Mouse (Mus musculus) ES-CJ7 (cell line): ENCODE results near the gene Dctpp1.
A peak's percentile ranks its signal among the peaks of the same experiment; 100 is the strongest.

Experiments
- DNase-seq: peaks from one replicate; pipeline ENCODE4 v3.0.0; 2011; ENCODE audit warnings: low read depth, low spot score

Gene Dctpp1

DNA sequence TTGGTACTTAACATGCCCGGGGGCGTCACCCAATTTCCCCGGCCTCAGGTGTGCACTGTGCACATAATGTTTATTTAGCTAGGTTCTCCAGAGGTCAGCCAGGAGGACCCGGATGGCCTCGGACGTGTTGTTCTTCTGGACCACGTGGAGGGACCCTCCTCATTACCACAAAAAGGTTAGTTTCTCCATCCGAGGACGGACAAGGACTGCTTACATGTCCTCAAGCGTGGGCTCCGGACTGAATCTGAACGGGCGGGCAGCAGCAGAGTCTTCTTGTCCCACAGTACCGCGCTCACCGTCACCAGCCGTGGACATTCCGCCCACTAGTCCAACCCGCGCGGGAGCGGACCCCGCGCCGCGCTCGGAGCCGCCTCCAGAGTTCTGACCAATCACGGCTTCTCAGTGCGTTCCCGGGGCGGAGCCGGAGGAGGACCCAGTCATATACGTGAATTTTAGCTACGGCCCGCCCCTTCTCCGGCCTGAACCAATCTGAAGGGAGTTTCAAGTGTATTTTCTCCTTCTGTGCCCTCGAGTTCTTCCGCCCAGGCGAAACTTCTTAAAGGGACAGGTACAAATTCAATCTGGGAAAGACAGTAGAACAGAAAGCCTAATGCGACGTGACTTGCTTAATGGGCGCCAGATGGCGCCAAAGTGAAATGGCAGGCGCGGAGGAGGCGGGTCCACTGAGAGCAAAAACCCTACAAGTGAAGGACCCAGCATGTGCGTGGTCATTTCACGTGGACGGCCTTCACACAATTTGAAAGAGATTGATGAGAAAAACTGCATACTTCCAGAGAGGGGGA, at the start of gene Dctpp1:
Gene Dctpp1 (minus strand): TSS at position 401 of the 803 bp plus-strand sequence.
- peak; percentile 99 for DNase-seq

DNA sequence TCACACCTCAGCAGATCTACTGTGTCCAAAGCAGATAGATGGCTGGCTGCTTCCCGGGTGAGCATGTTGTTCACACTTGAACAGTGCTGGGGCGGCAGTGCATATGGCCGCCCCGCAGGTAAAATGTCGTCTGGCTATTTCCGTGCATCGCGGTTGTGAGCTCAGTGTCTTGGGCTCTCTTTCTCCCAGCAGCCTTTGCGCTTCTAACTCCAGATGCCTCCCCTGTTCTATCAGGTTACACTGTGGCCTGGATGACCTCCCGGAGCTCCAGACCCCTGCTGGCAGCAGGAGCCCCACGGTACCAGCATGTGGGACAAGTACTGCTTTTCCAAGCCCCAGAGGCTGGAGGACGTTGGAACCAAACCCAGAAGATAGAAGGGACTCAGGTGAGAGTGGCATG, 49.4 kb upstream of the Dctpp1 start:
- DNase-seq = peak; percentile 67

DNA sequence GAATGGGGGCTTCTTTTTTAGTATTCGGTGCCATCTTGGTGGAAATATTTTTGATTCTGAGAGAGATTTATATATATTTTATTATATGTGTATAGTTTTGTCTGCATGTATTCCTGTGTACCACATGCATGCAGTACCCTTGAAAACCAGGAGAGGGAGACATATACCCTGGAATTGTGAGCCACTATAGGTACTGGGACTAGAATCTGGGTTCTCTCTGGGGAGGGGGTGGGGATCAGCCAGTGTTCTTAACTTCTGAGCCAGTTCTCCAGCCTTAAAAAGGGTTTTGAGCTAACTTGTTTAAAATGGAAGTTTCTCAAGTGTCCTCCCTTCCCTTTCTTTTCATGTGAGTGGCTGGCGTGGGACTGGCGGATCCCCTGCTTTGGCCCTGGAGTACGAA, 48.4 kb upstream of the Dctpp1 start:
- DNase-seq = peak; percentile 76

DNA sequence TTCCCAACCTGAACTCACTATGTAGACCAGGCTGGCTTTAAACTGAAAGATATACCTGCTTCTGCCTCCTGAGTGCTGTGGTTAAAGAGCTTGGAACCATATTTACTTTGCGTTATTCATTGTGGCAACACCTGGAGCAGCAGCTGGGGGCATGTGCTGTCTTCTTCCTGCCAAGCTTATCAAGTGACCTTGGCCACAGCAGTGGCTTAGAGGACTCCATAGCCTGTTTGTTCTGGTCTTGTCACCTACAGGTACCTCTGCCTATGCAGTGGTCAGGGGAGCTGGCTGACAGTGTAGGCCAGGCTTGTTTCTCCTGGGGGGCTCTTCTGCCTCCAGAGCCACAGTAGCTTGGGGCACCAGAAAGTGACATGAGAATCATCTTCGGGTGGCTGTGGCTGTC, 47.9 kb upstream of the Dctpp1 start:
- no peak for DNase-seq

DNA sequence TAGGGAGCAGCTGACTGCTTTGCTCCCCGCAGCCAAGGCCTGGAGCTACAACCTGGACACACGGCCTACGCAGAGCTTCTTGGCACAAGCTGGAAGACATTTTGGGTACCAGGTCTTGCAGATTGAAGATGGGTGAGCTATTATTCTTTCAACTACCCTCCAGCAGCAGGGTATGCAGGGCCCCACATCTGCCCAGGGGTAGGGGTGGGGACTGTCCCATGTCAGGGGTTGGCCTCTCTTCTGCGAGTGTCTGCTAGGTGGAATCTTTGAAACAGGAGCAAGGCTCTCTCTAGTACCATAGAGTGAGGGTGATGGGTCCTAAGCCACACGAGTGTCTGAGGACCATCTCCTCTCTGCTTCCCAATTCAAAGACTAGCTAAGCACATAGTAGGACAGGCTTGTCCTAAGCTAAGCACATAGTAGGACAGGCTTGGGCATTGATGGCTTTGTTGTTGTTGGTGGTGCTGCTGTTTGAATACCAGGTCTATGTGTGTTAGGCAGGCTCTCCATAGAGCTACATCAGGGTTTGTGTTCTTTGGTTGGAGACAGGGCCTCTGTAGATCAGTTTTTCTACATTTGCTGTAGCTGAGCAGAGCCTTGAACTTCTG, 37.2 kb upstream of the Dctpp1 start:
- no peak for DNase-seq

DNA sequence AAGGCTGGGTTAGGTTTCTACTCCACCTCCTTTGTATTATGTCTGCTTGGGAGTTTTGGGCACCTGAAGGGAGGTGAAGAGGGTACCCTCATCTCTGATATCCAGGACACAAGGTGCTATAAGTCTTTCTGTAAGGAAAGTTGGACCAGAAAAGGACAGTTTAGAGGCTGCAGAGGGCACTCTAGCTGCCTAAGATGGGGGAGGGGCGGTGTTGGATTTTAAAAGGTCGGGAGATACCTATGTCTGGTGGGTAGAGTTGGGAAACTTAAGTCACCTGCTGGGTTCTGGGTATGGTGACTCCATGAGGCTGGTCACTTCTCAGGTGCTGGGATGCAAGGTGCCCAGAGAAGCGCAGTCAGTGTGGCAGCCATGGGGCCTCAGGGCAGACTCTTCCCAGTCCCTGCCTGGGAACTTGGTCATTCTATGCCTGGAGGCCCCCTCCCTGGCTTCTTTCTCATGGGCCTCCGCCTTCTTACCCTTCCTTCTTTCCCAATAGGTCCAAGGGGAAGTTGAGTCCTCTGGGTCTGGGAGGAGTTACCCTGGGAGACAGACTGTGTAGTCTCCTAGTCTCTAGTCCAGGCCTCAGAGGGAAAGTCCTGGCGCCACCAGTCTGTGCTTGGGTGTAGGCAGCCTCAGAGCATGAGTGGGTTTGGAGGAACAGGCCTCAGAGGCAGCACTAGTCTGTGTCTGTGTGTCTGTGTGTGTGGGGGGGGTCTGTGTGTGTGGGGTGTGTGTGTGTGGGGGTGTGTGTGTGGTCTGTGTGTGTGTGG, 36.5 kb upstream of the Dctpp1 start:
- DNase-seq = no peak

DNA sequence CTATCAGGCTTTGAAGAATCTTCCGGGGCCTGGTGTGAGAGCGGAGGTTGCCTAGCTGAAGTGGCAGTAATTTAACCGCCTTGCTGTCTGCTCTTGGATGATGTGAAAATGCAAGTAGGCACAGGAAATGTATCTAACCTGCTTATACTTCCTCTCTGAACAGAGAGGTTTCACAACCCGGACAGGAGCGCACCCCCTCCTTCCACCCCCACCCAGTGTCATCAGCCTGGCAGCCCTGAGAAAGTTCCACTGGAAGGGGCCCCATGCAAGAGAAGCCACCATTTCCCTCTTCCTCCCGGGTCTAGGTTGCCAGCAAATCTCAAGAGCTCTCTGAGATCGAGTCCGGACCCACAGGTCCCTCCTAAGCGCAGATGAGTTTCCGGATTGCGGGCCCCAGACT, 35.6 kb upstream of the Dctpp1 start, which contains the start of gene Itgal:
Gene Itgal (plus strand): TSS at position 163 of the 400 bp plus-strand sequence.
- DNase-seq = no peak

DNA sequence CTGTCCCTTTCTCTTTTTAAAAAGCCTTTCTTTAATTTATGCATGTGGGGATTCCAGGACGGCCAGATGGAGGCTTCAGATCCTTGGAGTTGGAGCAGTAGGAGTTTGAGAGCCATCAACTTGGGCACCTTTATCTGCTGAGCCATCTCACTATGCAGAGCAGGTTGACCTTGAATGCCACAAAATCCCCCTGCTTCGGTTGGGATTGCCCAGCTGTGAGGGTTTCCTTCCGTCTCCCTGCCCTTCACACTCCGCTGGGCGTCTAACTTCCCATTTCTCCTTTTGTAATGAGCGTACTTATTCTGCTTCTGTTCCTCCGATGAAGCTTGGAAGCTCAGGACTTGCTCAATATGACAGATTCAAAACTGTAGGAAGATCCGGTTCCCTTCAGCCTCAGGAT, 29.6 kb upstream of the Dctpp1 start:
- DNase-seq = no peak

DNA sequence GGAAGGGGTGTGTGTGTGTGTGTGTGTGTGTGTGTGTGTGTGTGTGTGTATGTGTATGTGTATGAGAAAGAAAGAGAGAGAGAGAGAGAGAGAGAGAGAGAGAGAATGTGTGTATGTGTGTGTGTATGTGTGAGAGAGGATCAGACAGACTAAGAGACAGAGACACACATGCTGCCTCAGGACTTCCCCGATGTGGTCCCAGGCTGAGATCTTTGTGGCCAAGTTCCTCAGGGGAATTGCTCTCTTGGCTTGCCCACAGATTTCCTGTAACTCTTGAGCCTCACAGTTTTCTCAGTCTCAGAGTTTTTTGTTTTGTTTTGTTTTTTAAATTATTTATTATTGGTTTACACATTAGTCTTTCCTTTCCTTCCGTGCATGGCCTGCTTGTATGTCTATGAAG, 28.8 kb upstream of the Dctpp1 start:
- no peak for DNase-seq

DNA sequence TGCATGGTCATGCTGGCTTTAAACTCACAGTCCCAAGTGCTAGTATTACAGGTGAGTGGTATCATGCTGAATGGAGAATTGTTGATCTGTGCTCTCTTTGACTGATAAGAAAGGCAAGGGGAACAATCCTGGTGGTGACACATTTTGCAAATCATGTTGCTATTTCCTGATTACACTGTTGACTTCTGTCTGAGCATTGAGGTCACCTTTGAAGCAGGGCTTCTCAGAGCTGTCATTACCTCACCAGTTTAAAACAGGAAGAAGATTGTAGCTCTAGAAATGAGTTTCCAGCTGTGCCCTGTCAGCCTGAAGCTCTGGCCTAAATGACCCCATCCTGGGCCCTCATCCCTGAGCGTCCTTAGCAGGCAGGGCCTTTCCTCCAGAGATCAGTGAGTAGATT, 27.4 kb upstream of the Dctpp1 start:
- DNase-seq = no peak

DNA sequence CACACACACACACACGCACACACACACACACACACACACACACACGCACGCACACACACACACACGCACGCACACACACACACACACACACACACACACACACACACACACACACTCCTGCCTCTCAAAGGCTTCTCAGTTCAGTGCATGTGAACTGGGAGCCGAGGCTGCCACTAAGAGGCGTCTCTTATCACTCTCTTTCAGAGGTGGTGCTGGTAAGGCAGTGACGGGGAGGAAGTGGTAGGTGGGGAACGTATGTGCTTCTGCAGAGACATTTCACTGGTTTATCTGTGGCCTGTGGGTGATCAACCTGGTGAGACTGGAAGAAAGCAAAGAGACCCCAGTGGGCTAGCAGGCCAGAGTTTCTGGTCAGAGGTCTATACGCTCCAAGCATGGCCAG, 24.6 kb upstream of the Dctpp1 start:
- no peak for DNase-seq

DNA sequence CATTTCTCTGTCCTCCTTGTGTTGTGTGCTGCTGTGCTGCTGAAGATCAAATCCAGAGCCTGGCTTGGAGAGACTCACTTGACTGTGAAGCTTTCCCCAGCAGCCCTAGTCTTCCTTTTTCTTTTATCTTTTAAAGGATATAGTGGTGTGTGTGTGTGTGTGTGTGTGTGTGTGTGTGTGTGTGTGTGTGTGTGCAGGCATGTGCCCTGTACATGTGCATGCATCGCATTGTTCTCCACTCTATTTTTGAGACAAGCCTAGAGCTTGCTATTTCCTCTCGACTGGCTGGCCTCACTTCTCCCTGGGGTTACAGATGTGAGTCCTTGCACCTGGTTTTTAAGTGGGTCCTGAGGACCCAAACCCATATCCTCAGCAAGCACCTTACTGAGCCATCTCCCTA, 21.7 kb upstream of the Dctpp1 start:
- DNase-seq = no peak

DNA sequence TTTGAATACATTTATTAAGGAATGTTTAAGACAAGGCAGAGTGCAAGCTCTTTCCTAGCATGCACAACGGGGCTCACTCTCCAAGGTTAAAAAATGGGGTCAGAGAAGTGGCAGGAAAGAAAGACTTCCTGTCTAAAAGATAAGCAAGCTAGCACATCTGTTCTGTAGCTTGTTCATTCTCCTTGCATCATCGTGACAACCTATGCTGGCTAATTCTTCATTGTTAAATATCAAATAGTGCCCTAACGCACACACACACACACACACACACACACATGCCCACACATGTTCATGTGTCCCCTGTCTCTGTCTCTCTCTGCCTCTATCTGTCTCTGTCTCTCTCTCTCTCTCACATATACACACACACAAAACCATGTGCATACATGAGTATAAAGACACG, 20.6 kb upstream of the Dctpp1 start:
- no peak for DNase-seq

DNA sequence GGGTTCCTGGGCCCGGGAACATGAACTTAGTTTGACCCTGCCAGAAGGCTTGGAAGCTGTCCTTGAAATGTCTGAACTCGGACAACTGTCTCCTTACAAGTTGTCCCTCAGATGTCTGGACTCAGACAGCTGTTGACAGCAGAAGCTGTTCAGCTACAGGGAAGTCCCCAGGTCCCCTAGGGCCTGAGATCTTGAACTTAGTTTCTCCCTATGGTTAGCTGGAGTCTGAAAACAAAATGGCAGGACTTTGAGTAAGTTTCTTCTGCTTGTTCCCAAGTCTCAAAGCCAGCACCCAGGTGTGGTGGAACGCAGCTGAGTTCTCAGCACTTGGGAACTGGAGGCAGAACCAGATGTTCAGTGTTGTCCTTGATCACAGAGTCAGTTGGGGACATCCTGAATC, 19.6 kb upstream of the Dctpp1 start:
- DNase-seq = no peak

DNA sequence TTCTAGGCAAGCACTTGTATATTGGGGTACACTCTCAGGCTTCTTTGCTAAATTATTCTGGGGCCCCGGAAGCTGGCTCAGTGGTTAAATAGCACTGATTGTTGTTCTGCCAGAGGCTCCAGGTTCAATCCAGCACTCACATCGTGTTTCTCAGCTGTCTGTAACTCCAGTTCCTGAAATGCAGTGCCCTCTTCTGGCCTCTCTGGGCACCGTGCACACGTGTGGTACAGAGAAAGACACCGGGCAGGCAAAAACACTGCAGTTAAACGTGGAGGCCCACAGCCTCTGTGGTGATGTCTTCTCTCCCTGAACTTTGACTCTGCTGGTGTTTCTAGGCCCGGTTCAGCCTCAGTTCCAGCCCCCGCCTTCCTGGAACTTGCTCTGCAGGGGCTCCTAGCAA, 17.8 kb upstream of the Dctpp1 start:
- peak; percentile 82 for DNase-seq

DNA sequence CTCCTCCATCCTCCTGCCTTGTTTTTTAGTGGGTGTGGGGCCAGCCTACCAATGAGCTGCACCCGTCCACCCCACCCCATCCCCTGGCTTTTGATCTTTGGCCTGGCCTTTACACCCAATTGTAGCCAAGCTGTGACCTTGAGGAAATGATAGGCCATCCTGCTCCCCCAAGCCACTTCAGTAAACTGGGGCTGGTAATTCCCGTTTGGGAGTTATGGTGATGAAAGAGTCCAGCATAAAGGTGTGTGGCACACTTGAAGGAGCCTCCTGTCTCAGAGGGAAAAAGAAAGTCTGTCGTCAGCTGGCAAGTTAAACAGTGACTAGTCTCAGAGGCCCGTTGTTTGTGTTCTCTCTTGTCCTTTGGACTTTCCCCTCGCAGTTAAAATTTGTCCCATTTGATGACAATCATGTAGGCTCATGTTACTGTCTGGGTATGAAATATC, 16.0 kb upstream of the Dctpp1 start:
- DNase-seq = no peak

DNA sequence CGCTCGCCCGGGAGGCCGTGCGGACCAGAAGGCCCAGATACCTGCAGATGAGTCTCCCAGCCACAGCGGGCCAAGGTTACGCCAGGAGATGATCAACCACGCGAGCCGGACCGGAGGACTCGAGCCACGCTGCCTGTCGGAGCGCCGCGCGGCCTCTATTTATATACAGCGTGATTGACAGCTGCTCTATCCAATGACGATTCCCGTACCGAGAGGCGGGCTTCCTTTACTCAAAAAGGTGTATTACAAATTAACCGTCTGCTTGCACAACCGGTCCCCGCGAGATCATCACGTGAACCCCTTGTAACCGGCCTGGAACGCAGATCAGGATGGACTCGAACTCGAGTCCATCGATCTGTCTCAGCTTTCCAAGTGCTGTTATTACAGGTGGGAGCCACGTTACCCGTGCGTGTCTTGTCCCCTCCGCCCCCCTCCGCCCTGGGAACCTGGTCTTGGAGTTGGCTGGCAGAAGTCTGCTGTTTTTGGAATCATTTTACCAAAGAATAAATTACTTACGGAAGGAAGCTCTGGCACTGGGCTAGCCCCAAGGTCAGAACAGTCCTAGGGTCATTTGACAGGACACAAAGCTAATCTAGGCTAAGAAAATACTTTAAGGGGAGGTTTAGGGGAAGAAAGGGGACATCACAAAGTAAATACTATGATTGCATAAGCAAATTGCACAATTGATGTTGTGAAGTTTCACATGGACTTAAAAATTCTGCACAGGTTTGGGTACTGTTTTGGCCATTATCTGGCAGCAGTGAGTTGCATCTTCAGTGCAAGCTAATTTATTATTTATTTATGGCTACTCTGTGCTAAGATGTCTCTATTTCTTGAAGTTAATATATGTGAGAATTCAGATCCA, 13.6 kb upstream of the Dctpp1 start, which contains the start of gene Sephs2:
Gene Sephs2 (minus strand): TSS at position 131 of the 865 bp plus-strand sequence.
- DNase-seq = peak; percentile 97

DNA sequence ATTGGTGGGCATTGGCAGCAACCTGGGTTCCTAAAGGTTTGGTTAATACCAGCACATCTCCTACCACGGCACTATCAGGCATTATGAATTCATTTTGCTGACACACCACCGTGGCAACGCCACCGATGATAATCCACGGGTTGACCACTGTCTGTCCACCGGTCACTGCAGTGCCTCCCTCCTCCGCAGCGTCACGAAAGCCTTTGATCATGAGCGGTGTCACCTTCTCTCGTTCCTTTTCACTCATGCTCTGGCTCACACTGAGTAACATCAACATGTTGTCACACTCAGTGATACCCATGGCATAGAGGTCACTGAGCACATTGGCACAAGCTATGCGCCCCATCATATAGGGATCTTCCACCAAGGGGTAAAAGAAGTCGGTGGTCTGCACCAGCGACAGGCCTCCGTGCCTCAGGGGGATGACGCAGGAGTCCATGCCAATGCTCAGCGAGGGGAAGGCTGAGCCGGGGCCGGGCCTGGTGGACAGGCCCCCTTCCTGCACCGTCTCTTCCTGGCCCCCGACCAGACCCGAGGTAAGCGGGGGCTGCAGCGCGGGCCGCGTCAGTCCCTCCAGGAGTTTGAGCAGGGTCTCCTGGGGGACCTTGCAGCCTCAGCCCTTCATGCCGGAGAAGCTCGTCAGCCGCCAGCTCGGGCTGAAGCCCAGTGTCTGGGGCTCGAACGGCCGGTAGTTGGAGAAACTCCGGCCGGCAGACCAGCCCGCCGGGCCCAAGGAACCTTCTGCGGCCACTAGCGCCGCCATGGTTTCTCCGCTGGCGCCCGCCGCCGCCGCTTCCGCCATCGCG, 12.8 kb upstream of the Dctpp1 start:
- DNase-seq = no peak

DNA sequence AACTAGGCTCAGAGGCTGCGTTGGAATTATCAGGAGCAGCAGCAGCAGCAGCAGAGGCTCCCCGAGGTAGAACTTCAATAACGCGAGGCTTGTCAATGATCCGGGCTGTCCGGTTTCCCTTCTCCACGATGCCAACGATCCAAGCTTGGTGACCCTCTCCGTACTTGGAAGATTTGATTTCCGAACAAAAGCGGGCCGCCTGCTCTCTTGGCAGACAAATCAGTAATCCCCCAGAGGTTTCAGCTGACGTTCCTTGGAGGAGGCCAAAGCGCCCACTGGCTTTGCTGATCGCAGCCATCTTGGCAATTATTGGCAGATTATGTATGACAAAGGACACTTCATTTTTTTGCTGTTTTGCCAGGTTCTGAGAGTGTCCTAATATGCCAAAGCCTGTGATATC, 12.1 kb upstream of the Dctpp1 start:
- no peak for DNase-seq

DNA sequence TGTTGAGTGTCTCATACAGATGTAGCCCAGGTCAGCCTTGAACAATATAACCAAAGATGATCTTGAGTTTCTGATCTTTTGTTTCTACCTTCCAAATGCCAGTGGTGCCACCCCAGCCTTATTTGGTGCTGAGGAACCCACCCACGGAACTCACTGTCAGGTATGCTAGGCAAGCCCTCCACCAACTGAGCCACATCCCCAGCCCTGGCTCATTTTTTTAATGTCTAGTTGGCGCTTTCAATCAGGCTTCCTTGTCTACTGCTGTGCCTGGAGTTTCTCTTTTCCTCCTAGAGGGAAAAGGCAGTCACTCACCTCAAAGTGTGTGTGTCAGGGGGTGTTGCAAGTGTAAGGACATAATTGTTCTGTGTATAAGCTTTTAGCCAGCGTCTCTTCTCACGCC, 10.6 kb upstream of the Dctpp1 start:
- no peak for DNase-seq

DNA sequence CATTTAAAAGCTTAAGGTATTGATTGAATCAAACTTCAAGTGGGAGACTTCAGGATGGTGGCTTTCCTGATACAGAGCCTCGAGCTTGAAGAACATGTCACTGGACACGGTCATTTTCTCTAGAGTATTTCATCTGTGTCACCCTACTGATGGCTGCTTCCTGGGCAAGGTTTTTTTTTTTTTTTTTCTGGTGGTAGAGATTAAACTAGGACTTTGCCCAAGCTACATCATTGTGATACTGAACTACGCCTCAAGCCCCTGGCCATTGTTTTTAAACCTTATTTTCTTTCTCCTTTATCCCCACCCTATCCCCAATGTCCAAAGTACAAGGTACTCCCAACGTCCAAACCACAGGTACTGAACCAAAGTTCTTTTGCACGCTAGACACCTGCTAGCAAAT, 10.2 kb upstream of the Dctpp1 start:
- DNase-seq = no peak
